Mouse (Mus musculus) heart, postnatal 10 days (tissue): ENCODE measurements around the gene 1810010D01Rik. TPM values are rescaled to one million over a fixed set of nuclear protein-coding genes. Genes with fewer than 3 reads are reported as not detected.
A peak's percentile ranks its signal among the peaks of the same experiment; 100 is the strongest.

Source experiments
- DNase-seq, 2 experiments: peaks; one replicate each; pipeline ENCODE4 v3.0.0; 2021
- intact Hi-C: fragments of 180-260 bp; cut with DNase I; formaldehyde crosslinking; loops from one replicate; pipeline ENCODE4 v1.15.1; 2025
- total RNA-seq, 2 experiments: library from RNA; stranded (reverse); gene quantifications; 2 replicates each; pipeline ENCODE4 v1.2.3; 2021

The 1810010D01Rik gene
- total RNA-seq, 2 experiments from 2014 or later: not detected

DNA sequence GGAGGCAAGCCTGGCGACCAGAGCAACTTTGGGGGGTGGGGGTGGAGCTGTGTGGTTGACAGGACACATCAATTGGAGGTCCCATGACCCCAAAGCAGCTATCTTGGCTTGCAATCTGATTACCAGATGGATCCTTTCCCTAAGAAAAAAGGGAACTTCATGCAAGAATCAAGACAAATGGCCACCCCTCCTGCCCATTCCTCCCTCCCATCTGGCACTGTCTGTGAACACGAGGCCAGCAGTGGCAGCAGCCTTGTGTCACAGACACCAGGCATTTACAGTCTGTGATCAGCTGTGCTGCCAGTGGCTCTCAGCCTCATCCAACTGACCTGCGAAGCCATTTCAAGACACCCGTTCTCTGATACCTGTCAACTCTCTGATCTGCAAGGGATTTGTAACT is 25.5 kb downstream of the 1810010D01Rik start:
- intact Hi-C loops: no loop called here
- no peak for DNase-seq

DNA sequence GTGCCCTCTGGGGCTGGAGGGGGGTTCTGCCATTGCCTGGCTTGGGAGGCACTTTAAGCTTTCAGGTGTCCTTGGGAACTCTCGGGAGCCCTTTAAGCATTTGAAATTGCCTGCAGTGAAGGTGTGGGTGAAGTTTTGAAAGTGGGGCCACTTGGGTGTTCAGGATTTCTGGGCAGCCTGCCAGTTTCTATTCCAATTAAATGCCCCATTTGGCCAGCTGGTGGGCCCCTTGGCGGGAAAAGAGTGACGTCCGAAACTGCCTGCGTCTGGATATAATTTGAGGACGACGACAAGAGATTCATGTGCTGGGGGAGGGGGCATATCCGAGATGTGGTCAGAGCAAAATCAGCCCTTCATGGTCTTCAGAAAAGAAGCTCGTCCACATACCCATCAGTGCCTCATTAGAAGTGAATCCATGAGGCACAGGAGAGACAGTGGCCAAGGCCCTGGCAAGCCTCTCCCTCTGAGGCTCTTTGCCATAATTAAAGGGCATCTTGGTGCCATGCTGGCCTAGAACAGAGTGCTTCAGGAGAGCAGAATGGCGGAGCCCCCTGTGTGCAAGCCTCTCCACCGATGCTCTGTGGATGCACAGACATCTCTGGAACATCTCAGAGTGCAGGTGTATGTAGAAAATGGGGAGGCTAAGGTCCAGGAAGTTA is 26.4 kb downstream of the 1810010D01Rik start:
- intact Hi-C loops: no loop called here
- no peak for DNase-seq

DNA sequence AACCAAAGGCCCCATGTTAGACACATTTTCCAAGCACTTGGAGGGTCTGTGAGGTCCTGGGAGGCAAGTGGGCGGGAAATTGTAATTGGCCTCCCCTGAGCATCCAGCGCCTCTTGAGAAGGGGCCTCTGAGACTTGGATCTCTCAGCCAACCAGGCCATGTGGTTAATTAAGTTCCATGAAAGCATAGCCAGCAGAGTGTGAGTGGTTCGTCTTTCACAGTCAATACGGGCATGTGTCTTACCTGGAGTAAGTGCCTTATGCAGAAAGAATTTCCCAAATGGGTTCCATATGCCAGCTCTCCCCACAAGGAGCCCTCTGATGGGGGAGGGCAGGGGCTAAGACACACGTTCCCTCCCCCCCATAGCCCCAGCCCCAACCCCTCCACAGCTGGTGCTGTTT is 28.2 kb downstream of the 1810010D01Rik start:
- DNase-seq: no peak

DNA sequence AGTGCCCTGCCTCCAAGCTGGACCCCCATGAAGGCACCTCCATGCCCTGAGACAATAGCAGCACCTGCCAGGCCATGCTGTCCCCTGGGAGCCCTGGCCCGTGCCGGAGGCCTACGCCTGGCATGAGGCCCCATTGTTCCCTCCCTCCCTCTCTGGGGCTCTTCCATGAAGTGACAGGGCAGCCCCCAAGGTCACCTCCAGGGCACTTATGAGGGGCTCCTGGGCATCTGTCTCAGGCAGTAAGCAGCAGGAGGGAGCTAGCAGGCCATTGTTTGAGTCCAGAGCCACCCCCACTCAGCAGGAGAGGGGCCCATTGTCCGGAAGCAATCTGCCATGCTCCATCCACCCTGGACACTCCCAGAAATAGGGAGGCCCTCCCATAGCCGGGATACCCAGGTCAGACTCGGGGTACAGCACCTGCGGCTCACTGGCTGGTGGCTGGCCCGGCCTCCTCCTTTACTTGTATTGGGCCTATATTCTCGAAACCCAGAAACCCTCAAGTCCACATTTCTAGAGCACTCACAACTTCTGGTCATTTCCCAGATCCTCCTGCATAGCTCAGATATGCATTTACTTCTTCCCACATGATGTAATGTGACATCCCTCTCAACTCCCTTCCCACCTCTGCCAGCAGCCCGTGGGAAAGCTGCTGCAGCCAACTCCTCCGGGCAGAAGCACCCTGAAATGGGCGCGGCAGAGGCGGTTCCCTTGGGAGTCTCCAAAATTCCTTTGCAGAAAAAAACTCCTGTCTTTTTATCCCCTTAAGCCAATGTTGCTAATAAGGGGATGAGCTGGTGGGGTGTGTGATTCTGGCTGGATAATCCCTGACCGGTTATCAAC is 30.9 kb downstream of the 1810010D01Rik start:
- intact Hi-C loops: no loop called here

More for the DNA sequence above, 28.2 kb downstream of the 1810010D01Rik start:
- intact Hi-C loops: no loop called here

DNA sequence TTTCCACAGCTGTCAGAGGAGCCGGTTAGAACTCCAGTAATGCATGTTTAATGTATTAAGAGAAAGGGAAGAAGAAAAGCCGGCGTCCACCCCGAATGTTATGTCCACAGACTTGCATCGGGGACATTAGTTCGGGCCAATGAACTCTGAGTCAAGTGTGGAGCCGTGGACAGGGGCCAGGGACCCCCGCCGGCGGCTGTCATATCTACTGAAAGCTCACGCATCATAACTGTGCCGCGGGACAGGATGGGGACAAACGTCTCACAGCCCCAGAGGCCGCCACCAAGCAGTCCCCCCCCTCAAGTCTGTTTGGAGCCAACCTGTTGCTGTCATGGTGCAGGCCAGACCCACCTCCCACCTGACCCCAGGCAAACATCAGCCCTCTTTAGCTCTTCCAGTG is 34.4 kb downstream of the 1810010D01Rik start:
- intact Hi-C loops: no loop called here
- DNase-seq: no peak

More for the DNA sequence above, 30.9 kb downstream of the 1810010D01Rik start:
- DNase-seq: no peak

DNA sequence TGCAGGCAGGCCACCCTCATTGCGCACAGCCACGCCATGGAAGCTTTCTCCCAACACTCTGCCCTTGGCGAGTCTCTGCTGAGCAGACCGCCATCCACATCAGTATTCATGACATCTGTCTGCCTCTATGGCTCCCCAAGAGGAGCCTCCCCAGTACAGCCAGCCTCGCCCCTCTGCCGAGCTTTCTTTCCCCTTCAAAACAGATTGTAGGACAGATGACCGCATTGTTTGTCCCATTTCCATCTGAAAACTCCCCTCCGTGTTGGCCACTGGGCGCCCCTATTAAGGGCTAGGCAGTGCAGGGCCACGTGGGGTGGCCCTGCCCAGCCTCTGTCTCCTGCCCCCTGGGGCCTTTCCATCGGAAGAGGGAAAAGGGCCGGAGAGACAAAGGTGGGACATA is 34.8 kb downstream of the 1810010D01Rik start:
- peak in 1 of 2 experiments; percentile 30 for DNase-seq
- intact Hi-C loops: no loop called here

DNA sequence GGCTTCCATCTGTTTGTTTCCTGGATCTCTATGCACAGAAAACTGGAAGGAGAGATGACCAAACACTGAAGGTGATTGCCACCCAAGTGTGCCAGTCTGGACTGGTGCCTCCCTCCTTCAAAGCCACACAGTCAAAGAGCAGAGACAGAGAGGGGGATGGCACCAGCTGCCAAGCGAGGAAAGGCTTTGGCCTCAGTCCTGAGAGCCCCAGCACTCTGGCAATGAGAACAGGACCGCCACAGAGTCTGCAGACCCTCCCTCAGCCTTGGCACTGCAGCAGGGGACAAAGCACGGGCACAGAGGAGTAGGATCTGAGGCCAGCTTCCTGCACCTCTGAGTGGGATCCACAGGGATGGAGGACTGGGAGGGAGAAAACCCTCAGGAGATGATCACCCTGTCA is 38.2 kb downstream of the 1810010D01Rik start:
- DNase-seq: no peak

DNA sequence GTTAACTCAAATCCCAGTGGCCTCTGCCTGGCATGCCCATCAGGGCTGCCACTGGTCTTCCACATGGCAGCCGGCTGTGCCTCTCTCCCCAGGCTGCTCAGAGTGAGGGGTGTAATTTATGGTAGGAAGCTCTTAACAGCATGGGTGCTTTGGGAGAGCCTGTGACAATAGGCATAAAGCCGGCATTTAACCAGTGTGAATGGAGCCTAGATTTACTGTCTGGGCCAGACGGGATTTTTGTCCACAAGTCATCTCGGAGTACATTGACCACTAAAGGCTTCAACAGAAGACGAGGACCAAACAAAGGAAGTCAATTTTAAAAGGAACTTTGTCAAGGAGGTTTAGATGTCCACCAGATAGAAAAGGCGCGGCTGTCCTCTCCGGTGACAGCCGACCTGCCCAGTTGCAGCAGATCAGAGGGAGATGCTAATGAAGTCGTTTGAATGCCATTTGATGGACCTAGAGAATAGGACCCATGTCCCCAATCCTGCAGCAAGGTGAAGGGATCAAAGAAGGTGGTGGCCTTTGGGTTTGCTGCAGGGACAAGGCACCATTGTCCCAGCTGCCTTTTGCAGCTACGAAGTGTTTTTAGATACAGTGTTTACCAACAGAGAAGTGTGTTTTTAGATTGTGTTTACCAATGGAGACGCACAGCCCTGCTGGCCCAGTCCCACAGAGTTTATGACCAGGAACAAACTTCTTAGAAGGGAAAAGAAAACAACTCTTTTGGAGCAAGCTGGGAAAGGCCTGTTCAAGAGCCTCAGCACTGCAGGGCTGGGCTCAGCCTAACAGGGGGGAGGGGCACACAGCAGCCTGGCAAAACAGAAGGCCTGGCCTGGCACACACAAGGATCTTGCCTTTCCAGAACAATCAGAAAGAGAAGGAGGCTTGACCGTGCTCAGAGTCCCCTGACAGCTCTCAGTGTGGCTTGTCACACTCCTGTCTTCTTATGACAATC is 48.4 kb downstream of the 1810010D01Rik start:
- intact Hi-C loops: no loop called here
- DNase-seq: peak; percentile 52 to 61

More for the DNA sequence above, 38.2 kb downstream of the 1810010D01Rik start:
- intact Hi-C loops: no loop called here

Other genes with a start within 250 kb of the 1810010D01Rik start
- 1 to 10 TPM; 5.5 to 7.6 TPM for gene Tpcn2, start 75.9 kb upstream of the 1810010D01Rik start, total RNA-seq
- 1 to 10 TPM; 7.1 to 8.0 TPM for gene Mrgprf, start 92.7 kb upstream of the 1810010D01Rik start, total RNA-seq
- not detected for gene Mrgprd, start 106.7 kb upstream of the 1810010D01Rik start, total RNA-seq